ENCODE assay signal across 9 mouse cellular contexts in genomic region chr4:32303076-32303475, GRCm38 (mm10).
DNase-seq lines count a peak whose midpoint lies in the region; ATAC-seq lines count a peak whose summit lies in the region.
"Had no signal": no experiment of that assay in that cellular context is flagged by ENCODE, and none has a peak within 500 bp of the region (broad histone marks: within the 10 kb centered on the region; RNA-seq: fewer than 3 reads in every experiment).

No protein-coding gene starts in this region.

- no peak overlapping the region for H3K9ac ChIP-seq in embryonic facial prominence, embryonic 13.5 days
- peak overlapping the region; percentile 72 for H3K9ac ChIP-seq in heart, embryonic 13.5 days
- no peak overlapping the region for H3K9ac ChIP-seq in neural tube, embryonic 11.5 days (ENCODE audit: low read length)

- H3K9me3 ChIP-seq in embryonic facial prominence, embryonic 13.5 days = no peaks in the 10 kb centered on the region
- H3K9me3 ChIP-seq in heart, embryonic 13.5 days = no peaks in the 10 kb centered on the region
- H3K9me3 ChIP-seq in neural tube, embryonic 11.5 days (ENCODE audit: control insufficient read depth, low read length) = no peaks in the 10 kb centered on the region
- H3K9me3 ChIP-seq: G1E had no signal

- DNase-seq in left cerebral cortex, postnatal 14 days (ENCODE audit: low spot score in 2 of 2) = peak; percentile 45 to 51
- no peak for DNase-seq in left cerebral cortex, postnatal 10 days (ENCODE audit: extremely low spot score in 1 of 2, low spot score in 2 of 2)
- DNase-seq in left cerebral cortex, postnatal 36 days (ENCODE audit: low spot score in 2 of 2) = peak; percentile 41 to 49
- DNase-seq in neural tube, embryonic 11.5 days (ENCODE audit: low spot score) = peak; percentile 75
- DNase-seq in adrenal gland, postnatal 25 days = no peak
- no peak for DNase-seq in thymus, postnatal 36 days

- peaks cover 76% of the 10 kb centered on the region for H3K4me1 ChIP-seq in embryonic facial prominence, embryonic 13.5 days
- H3K4me1 ChIP-seq in heart, embryonic 13.5 days = peaks cover 97% of the 10 kb centered on the region
- peaks cover 46% of the 10 kb centered on the region for H3K4me1 ChIP-seq in neural tube, embryonic 11.5 days (ENCODE audit: control insufficient read depth, insufficient read depth, low read length)

- 3% methylated on average over 4 of the region's 4 CpGs for WGBS in embryonic facial prominence, embryonic 13.5 days
- 4% methylated on average over 4 of the region's 4 CpGs for WGBS in heart, embryonic 13.5 days
- 13% methylated on average over 4 of the region's 4 CpGs for WGBS in neural tube, embryonic 11.5 days

- H3K4me3 ChIP-seq in embryonic facial prominence, embryonic 13.5 days = no peak overlapping the region
- peak overlapping the region; percentile 35 for H3K4me3 ChIP-seq in heart, embryonic 13.5 days
- H3K4me3 ChIP-seq in neural tube, embryonic 11.5 days (ENCODE audit: low read depth, low read length) = no peak overlapping the region

- H3K4me2 ChIP-seq in embryonic facial prominence, embryonic 13.5 days = peak overlapping the region; percentile 56
- H3K4me2 ChIP-seq in heart, embryonic 13.5 days = peak overlapping the region; percentile 68
- H3K4me2 ChIP-seq in neural tube, embryonic 11.5 days (ENCODE audit: low read depth) = peak overlapping the region; percentile 29

- peak; percentile 84 for ATAC-seq in embryonic facial prominence, embryonic 13.5 days (ENCODE audit: insufficient number of reproducible peaks, insufficient read depth, low FRiP score, low TSS enrichment, low read depth)
- ATAC-seq in heart, embryonic 13.5 days (ENCODE audit: extremely low read depth, insufficient number of reproducible peaks, low FRiP score, low TSS enrichment) = peak; percentile 27; the same call in 1 of the 2 replicates
- ATAC-seq in neural tube, embryonic 11.5 days (ENCODE audit: insufficient read depth, low FRiP score, low TSS enrichment) = peak; percentile 40

- H3K27ac ChIP-seq in embryonic facial prominence, embryonic 13.5 days = peak overlapping the region; percentile 94
- H3K27ac ChIP-seq in heart, embryonic 13.5 days (replicated peaks) = peak overlapping the region; percentile 97
- H3K27ac ChIP-seq in neural tube, embryonic 11.5 days (ENCODE audit: low read depth, low read length) = peak overlapping the region; percentile 80

- no peaks in the 10 kb centered on the region for H3K27me3 ChIP-seq in embryonic facial prominence, embryonic 13.5 days
- no peaks in the 10 kb centered on the region for H3K27me3 ChIP-seq in heart, embryonic 13.5 days (replicated peaks)
- H3K27me3 ChIP-seq in neural tube, embryonic 11.5 days (ENCODE audit: control insufficient read depth, insufficient read depth, low read length) = no peaks in the 10 kb centered on the region

- H3K36me3 ChIP-seq in embryonic facial prominence, embryonic 13.5 days = no peaks in the 10 kb centered on the region
- H3K36me3 ChIP-seq in heart, embryonic 13.5 days = no peaks in the 10 kb centered on the region
- H3K36me3 ChIP-seq in neural tube, embryonic 11.5 days (ENCODE audit: control insufficient read depth, insufficient read depth, low read length) = peaks cover 2% of the 10 kb centered on the region; the same call in 1 of the 2 replicates
- H3K36me3 ChIP-seq: G1E had no signal

- intact Hi-C loops in left cerebral cortex, postnatal 14 days (cut with DNase I) = loop anchor here (5.0 to 10.0 kb wide), 2 partner anchors 56 to 112 kb away; no protein-coding TSS in a partner anchor
- intact Hi-C loops in left cerebral cortex, postnatal 10 days (cut with DNase I) = no loop called here
- intact Hi-C loops in left cerebral cortex, postnatal 36 days (cut with DNase I) = loop anchor here (5.0 kb wide), 1 partner anchor 129 kb away; no protein-coding TSS in a partner anchor

Comparison
In these comparisons a context has a peak if more than half of its experiments do, and no peak if none do; other contexts are left out.
1. DNase-seq: peak in left cerebral cortex, postnatal 14 days (2 of 2), left cerebral cortex, postnatal 36 days (2 of 2) and neural tube, embryonic 11.5 days (single experiment); none in left cerebral cortex, postnatal 10 days (0 of 2), adrenal gland, postnatal 25 days (single experiment) and thymus, postnatal 36 days (0 of 2).
2. ATAC-seq: peak in every context shown above with its lines; median percentile 84 in embryonic facial prominence, embryonic 13.5 days; 40 in neural tube, embryonic 11.5 days; 27 in heart, embryonic 13.5 days.
3. Peak in every context shown above with its lines, with median percentiles within 50 percentile points of each other: H3K27ac ChIP-seq and H3K4me2 ChIP-seq.